Comparison of ENCODE assay signal across 9 mouse cellular contexts in genomic region chr2:172977409-172978130, GRCm38 (mm10). TPM values are rescaled to one million over a fixed set of nuclear protein-coding genes. Genes with fewer than 3 reads are reported as not detected.
A peak's percentile ranks its signal among the peaks of the same experiment; 100 is the strongest.
DNase-seq lines count a peak whose midpoint lies in the region; ATAC-seq lines count a peak whose summit lies in the region.
"Had no signal": no experiment of that assay in that cellular context is flagged by ENCODE, and none has a peak within 500 bp of the region (broad histone marks: within the 10 kb centered on the region; RNA-seq: fewer than 3 reads in every experiment).

Spo11 (plus strand) TSS chr2:172977700.

- H3K27me3 ChIP-seq in forebrain, embryonic 12.5 days: no peaks in the 10 kb centered on the region
- H3K27me3 ChIP-seq in liver, embryonic 15.5 days: no peaks in the 10 kb centered on the region
- no peaks in the 10 kb centered on the region for H3K27me3 ChIP-seq in stomach, embryonic 14.5 days (ENCODE audit: control insufficient read depth, insufficient read depth, low read length)

- peak; percentile 62 for DNase-seq in 416B (ENCODE audit: low read depth)
- DNase-seq in CD4-positive helper T cell, adult 2 months (ENCODE audit: low read depth, low spot score): peak; percentile 86
- DNase-seq in layer of hippocampus, adult 18-20 months (ENCODE audit: low spot score in 2 of 2): no peak
- DNase-seq in layer of hippocampus, adult 9-11 months: no peak
- DNase-seq in kidney, postnatal 25 days: no peak

- H3K36me3 ChIP-seq in forebrain, embryonic 12.5 days (replicated peaks): no peaks in the 10 kb centered on the region
- H3K36me3 ChIP-seq in liver, embryonic 15.5 days (replicated peaks): no peaks in the 10 kb centered on the region
- H3K36me3 ChIP-seq in stomach, embryonic 14.5 days (ENCODE audit: control insufficient read depth, insufficient read depth, low read length): no peaks in the 10 kb centered on the region

- H3K9me3 ChIP-seq in forebrain, embryonic 12.5 days: peaks cover 5% of the 10 kb centered on the region; the same call in 1 of the 2 replicates
- H3K9me3 ChIP-seq in liver, embryonic 15.5 days (replicated peaks): no peaks in the 10 kb centered on the region
- H3K9me3 ChIP-seq in stomach, embryonic 14.5 days (ENCODE audit: control insufficient read depth, low read depth, low read length): no peaks in the 10 kb centered on the region

- H3K4me2 ChIP-seq in forebrain, embryonic 12.5 days: peak within 1 kb of the TSS; percentile 45
- peak within 1 kb of the TSS; percentile 26 for H3K4me2 ChIP-seq in liver, embryonic 15.5 days
- H3K4me2 ChIP-seq in stomach, embryonic 14.5 days (replicated peaks; ENCODE audit: low read depth, low read length): peak within 1 kb of the TSS; percentile 11; the same call in 1 of the 2 replicates

- no peak within 1 kb of the TSS for H3K4me3 ChIP-seq in forebrain, embryonic 12.5 days (replicated peaks)
- H3K4me3 ChIP-seq in liver, embryonic 15.5 days (replicated peaks): no peak within 1 kb of the TSS; the same call in 1 of the 2 replicates
- H3K4me3 ChIP-seq in stomach, embryonic 14.5 days (ENCODE audit: low read depth, low read length): no peak within 1 kb of the TSS
- H3K4me3 ChIP-seq: heart, adult 2 months had no signal

- peak within 1 kb of the TSS; percentile 50 for H3K9ac ChIP-seq in forebrain, embryonic 12.5 days
- H3K9ac ChIP-seq in liver, embryonic 15.5 days: no peak within 1 kb of the TSS
- no peak within 1 kb of the TSS for H3K9ac ChIP-seq in stomach, embryonic 14.5 days (replicated peaks; ENCODE audit: low read depth, low read length)

- peaks cover 25% of the 10 kb centered on the region for H3K4me1 ChIP-seq in forebrain, embryonic 12.5 days
- 0 out of 2 replicates have a peak, but pooled peaks cover 10% of the 10 kb centered on the region for H3K4me1 ChIP-seq in liver, embryonic 15.5 days (replicated peaks)
- 0 out of 2 replicates have a peak, but pooled peaks cover 7% of the 10 kb centered on the region for H3K4me1 ChIP-seq in stomach, embryonic 14.5 days (ENCODE audit: control insufficient read depth, insufficient read depth, low read length)

- ATAC-seq in forebrain, embryonic 12.5 days (ENCODE audit: low FRiP score): peak; percentile 53; the same call in 1 of the 2 replicates
- ATAC-seq in liver, embryonic 15.5 days (ENCODE audit: insufficient read depth): no peak
- ATAC-seq in stomach, embryonic 14.5 days (ENCODE audit: insufficient number of reproducible peaks, insufficient read depth, low FRiP score, low read depth): no peak

- H3K27ac ChIP-seq in forebrain, embryonic 12.5 days: peak within 1 kb of the TSS; percentile 59; the same call in 1 of the 2 replicates
- H3K27ac ChIP-seq in liver, embryonic 15.5 days (replicated peaks): no peak within 1 kb of the TSS
- peak within 1 kb of the TSS; percentile 21; the same call in 1 of the 2 replicates for H3K27ac ChIP-seq in stomach, embryonic 14.5 days (ENCODE audit: low read length)
- H3K27ac ChIP-seq: heart, adult 2 months had no signal

- WGBS in forebrain, embryonic 12.5 days: 9% methylated on average over 14 of the region's 14 CpGs
- 15% methylated on average over 14 of the region's 14 CpGs for WGBS in liver, embryonic 15.5 days (ENCODE audit: insufficient replicate concordance)
- WGBS in stomach, embryonic 14.5 days: 19% methylated on average over 14 of the region's 14 CpGs

RNA-seq across cellular contexts. Expression of gene Spo11, which starts in this region (rescaled TPM):
- polyA plus RNA-seq in forebrain, embryonic 12.5 days (2016; fragmentation: Nextera tagmentation; extraction: Ambion mirVana): 0.27 and 1.0 TPM in 2 replicates
- polyA plus RNA-seq in liver, embryonic 15.5 days (2015; fragmentation: Nextera tagmentation; extraction: Ambion mirVana): 0.03 TPM in 1 of 2 replicates, not detected in the other
- 0.54 and 0.76 TPM in 2 replicates for polyA plus RNA-seq in stomach, embryonic 14.5 days (2014; fragmentation: Nextera tagmentation; extraction: Ambion mirVana)
- total RNA-seq in layer of hippocampus, adult 18-20 months (2021): not detected
- total RNA-seq: heart, adult 2 months had no signal

Comparison
In these comparisons a context has a peak if more than half of its experiments do, and no peak if none do; other contexts are left out.
1. DNase-seq: peak in 416B (single experiment) and CD4-positive helper T cell, adult 2 months (single experiment); none in layer of hippocampus, adult 18-20 months (0 of 2), layer of hippocampus, adult 9-11 months (single experiment) and kidney, postnatal 25 days (0 of 2).
2. Peak in every context shown above with its lines, with median percentiles within 50 percentile points of each other: H3K4me2 ChIP-seq.